Mouse (Mus musculus) liver, embryonic 14.5 days (tissue): ENCODE results near the gene Rad51b.

Experiments
- CTCF ChIP-seq: IDR thresholded peaks from 2 replicates; pipeline ENCODE4 v1.5.1; 2016; ENCODE audit warnings: antibody characterized with exemption, low read depth, control low read depth
- EP300 ChIP-seq: IDR thresholded peaks from 2 replicates; pipeline ENCODE4 v1.6.1; 2016; ENCODE audit warnings: antibody characterized with exemption, low read depth

DNA sequence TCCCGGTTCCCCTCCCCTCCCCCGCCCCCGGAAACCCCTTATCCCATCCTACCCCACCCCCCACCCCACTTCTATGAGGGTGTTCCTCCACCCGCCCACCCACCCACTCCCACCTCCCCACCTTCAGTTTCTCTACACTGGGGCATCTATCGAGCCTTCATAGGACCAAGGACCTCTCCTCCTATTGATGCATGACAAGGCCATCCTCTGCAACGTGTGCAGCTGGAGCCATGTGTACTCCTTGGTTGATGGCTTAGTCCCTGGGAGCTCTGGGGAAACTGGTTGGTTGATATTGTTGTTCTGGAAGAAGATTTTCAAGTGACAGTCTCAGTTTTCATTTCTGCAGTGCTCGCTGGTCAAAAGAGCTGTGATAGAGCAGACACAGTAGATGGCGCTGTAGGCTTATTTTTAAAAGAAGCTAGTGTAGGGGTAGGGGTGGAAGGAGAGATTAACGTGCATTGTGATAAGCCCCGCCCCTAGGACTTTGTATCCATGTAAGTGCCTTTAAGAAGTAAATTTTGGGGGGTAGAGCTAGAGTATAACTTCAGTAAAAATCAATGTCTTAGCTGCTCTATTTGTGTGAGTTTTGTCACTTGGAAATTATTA is 61.6 kb downstream of the Rad51b start:
- TF ChIP-seq CTCF, result peak; percentile 58
- no peak for TF ChIP-seq EP300
